Mouse (Mus musculus): ENCODE measurements at regions not wholly inside any gene's neighbourhood (a gene's known extent, or its start where the extent isn't known, plus 50 kb on each side); places are given as distances from the start of the nearest gene placed in this dataset.

DNA sequence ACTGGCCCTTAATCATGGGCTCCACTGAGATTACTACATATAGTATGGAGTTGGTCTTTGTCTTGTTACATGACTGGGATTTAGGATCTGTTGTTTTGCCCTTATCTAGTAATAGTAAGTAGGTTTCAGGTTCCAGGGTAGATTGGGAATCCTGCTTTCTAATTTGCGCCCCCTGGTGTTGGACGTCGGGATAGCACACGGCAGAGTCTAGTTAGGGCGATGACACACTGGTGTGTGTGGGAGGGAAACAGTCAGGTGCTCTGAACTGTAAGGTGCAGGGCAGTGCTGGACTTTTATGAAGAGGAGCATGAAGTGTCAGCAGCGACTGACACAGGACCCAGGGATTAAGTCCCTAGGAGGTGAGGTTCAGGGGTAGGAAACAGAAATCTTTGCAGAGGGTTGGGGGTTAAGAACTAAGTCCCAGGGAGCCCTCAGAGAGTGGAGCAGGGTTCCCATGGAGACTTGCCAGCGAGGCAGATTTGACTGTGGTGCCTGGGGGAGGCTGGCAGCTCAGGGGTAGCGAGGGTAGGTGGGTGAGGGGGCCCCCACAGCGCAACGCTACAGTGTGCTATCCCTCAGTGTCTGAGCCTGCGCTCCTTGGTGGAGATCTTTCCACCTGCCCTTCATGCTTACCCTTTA is 189.2 kb downstream of the Med10 start:
- Histone ChIP-seq H3K27ac (ENCODE audit: insufficient read depth, low read length) (no peak overlapping the region), H3K4me1 (ENCODE audit: control insufficient read depth, insufficient read depth, low read length) (0 out of 2 replicates have a peak, but pooled peaks cover 2% of the 10 kb centered on the region), H3K4me3 (ENCODE audit: insufficient read depth, low read length) (peak overlapping the region; percentile 10)
- TF ChIP-seq CTCF (IDR thresholded peaks at IDR 0.05; ENCODE audit: extremely low read depth, insufficient read depth, low read length) (peak; percentile 78), POLR2A (IDR thresholded peaks at IDR 0.05; ENCODE audit: extremely low read depth, insufficient read depth, low read length) (no peak)

DNA sequence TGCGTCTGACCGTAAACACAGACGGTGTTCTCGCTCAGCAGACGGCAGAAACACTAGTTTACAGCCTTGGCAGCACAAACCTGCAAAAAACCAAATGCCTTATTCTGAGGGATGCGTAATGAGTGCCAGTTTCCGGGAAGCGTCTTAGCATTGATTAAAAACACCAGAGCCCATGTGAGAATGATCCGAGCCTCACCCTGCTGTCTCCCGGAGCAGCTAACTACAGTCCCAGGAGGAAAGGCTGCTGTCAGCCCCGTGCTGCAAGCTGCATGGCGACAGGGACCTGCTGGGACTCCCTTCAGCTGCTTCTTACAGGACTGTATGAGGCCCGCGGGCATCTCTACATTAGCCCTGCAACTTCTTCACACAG is 189.7 kb downstream of the Med10 start:
- Histone ChIP-seq H3K4me1 (ENCODE audit: control insufficient read depth, insufficient read depth, low read length) (0 out of 2 replicates have a peak, but pooled peaks cover 2% of the 10 kb centered on the region), H3K27ac (ENCODE audit: insufficient read depth, low read length) (no peak overlapping the region), H3K4me3 (ENCODE audit: insufficient read depth, low read length) (peak overlapping the region; percentile 10)
- TF ChIP-seq POLR2A (IDR thresholded peaks at IDR 0.05; ENCODE audit: extremely low read depth, insufficient read depth, low read length) = no peak
- TF ChIP-seq CTCF (IDR thresholded peaks at IDR 0.05; ENCODE audit: extremely low read depth, insufficient read depth, low read length) = no peak

DNA sequence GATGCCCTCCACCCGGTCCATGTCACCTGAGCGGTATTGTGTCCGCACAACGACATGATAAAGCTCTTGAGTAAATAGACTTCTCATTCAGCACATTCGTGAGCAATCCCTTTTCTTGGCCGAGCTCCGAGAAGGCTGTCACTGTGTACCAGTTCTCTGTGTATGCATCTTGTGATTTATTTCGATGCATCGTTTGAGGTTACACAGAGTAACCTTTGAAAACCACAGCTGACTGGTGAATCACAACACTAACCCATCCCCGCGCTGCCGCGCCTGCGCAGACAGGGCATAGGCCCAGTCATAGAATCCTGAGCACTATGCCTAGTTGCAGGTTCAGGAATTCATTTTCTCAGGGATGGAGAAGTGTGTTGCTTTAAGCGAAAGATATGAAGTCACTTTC is 201.4 kb downstream of the Med10 start:
- H3K4me3 ChIP-seq (ENCODE audit: insufficient read depth, low read length) = no peak overlapping the region
- no peaks in the 10 kb centered on the region for H3K4me1 ChIP-seq (ENCODE audit: control insufficient read depth, insufficient read depth, low read length)
- TF ChIP-seq CTCF (IDR thresholded peaks at IDR 0.05; ENCODE audit: extremely low read depth, insufficient read depth, low read length) (no peak), POLR2A (IDR thresholded peaks at IDR 0.05; ENCODE audit: extremely low read depth, insufficient read depth, low read length) (no peak)
- H3K27ac ChIP-seq (ENCODE audit: insufficient read depth, low read length) = no peak overlapping the region

DNA sequence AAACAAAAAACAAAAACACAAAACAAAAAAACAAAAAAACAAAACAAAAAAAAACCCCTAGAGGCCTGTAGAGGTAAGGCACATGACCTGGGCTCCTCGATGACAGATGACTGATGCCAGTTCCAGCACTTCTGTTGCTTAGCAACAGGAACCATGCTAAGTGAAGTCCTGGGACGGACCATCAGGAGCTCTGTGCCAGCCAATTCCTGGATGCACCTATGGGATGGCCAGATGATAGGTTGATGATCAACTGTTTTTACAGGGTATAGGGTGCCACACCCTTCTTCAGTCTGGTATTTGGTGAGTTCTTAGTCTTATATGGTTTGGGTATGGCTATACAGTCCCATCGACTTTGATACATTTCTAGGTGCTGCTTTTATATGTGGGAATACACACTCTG is 209.9 kb downstream of the Med10 start:
- Histone ChIP-seq H3K27ac (ENCODE audit: insufficient read depth, low read length) (no peak overlapping the region), H3K4me3 (ENCODE audit: insufficient read depth, low read length) (no peak overlapping the region), H3K4me1 (ENCODE audit: control insufficient read depth, insufficient read depth, low read length) (no peaks in the 10 kb centered on the region)
- TF ChIP-seq CTCF (IDR thresholded peaks at IDR 0.05; ENCODE audit: extremely low read depth, insufficient read depth, low read length) (no peak), POLR2A (IDR thresholded peaks at IDR 0.05; ENCODE audit: extremely low read depth, insufficient read depth, low read length) (no peak)

DNA sequence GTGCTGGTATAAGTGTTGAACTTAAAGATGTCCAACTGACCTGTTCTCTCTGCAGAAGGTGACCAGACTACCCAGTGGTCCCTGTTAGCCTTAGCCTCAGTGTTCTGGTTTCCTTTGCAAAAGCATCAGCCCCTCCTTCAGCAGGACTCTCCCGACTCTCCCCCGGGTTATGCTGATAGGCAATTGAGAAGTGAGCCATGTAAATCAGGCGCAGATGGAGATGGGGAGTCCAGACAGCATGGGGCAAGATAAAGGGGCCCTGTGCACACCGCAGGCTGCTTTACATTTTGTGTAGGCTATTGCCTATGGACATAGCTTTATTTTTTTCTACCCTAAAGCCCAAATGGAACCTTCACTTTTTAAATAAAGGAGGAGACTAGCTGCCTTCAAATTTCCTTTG is 213.0 kb downstream of the Med10 start:
- no peak overlapping the region for H3K4me3 ChIP-seq (ENCODE audit: insufficient read depth, low read length)
- no peaks in the 10 kb centered on the region for H3K4me1 ChIP-seq (ENCODE audit: control insufficient read depth, insufficient read depth, low read length)
- no peak for TF ChIP-seq POLR2A (IDR thresholded peaks at IDR 0.05; ENCODE audit: extremely low read depth, insufficient read depth, low read length)
- no peak for TF ChIP-seq CTCF (IDR thresholded peaks at IDR 0.05; ENCODE audit: extremely low read depth, insufficient read depth, low read length)
- no peak overlapping the region for H3K27ac ChIP-seq (ENCODE audit: insufficient read depth, low read length)

DNA sequence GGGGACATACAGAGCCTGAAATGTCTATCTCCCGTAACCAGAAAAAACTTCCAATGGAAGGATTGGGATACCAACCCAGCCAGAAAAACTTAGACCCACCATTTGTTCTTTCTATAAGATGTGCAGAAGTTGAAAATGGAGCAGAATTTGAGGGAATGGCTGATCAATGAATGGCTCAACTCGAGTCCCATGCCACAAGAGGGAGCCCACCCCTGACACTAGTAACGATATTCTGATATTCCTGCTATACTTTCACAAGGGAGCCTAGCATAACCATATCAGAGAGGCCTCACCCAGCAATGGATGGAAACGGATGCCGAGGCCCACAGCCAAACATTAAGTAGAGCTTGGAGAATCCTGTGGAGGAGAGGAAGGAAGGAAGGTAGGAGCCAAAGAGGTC is 215.3 kb downstream of the Med10 start:
- TF ChIP-seq CTCF (IDR thresholded peaks at IDR 0.05; ENCODE audit: extremely low read depth, insufficient read depth, low read length) = peak; percentile 21; the same call in 1 of the 2 replicates
- TF ChIP-seq POLR2A (IDR thresholded peaks at IDR 0.05; ENCODE audit: extremely low read depth, insufficient read depth, low read length) = no peak
- Histone ChIP-seq H3K27ac (ENCODE audit: insufficient read depth, low read length) (no peak overlapping the region), H3K4me3 (ENCODE audit: insufficient read depth, low read length) (no peak overlapping the region), H3K4me1 (ENCODE audit: control insufficient read depth, insufficient read depth, low read length) (no peaks in the 10 kb centered on the region)

DNA sequence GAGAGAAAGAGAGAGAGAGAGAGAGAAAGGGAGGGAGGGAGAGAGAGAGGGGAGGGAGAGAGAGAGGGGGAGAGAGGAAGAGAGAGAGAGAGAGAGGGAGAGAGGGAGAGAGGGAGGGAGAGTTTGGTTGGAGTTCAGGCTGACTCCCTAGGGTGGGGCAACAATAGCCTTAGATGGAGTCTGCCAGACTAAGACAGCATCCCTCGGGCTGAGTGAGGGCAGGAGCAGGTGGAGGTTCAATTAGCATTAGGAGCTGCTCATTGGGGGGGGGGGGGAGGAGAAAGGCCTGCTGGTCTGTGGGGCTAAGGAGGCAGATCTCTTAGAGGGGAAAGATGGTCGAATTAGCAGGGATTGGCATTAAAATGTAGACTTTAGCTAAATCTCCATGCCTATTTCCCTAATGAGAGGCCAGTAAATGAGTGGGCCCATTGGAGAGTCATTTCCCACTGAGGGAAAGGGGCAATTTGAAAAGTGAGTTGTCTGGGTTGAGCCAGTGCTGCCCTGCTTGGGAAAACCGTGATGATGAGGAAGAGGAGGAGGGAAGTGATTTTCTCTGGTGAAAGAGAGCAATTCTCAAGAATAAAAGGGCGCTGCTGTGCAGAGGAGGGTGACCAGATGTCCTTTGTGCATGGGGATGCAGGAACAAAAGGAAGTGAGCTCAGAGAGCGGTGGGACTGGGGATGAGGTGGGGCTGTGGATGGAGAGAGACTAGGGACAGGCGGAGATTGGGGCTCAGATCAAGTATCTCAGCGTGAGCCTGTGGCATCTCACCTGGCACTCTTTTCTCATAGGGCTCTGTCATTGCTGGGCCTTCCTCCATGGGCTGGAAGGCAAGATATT is 218.0 kb downstream of the Med10 start:
- Histone ChIP-seq H3K4me1 (ENCODE audit: control insufficient read depth, insufficient read depth, low read length) (no peaks in the 10 kb centered on the region), H3K4me3 (ENCODE audit: insufficient read depth, low read length) (no peak overlapping the region), H3K27ac (ENCODE audit: insufficient read depth, low read length) (no peak overlapping the region)
- no peak for TF ChIP-seq POLR2A (IDR thresholded peaks at IDR 0.05; ENCODE audit: extremely low read depth, insufficient read depth, low read length)
- TF ChIP-seq CTCF (IDR thresholded peaks at IDR 0.05; ENCODE audit: extremely low read depth, insufficient read depth, low read length) = no peak

DNA sequence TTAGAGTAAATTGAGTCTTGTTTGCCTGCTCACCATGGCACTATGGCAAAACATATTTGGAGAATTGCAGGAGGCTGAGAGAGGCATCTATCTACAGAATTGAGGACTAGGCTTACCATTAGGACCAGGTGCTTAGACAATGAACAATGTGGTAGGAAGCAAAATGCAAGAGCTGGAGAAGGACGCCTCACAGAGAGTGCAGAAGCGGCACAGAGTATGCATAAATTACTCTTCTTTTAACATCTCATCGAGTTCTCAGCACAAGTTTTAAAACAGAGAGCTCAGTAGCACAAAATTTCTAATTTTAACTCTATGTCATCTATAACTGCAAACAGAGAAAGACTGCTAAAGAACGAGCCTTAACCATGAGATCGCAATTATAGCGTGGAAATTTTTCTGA is 231.1 kb downstream of the Med10 start:
- no peak for TF ChIP-seq CTCF (IDR thresholded peaks at IDR 0.05; ENCODE audit: extremely low read depth, insufficient read depth, low read length)
- TF ChIP-seq POLR2A (IDR thresholded peaks at IDR 0.05; ENCODE audit: extremely low read depth, insufficient read depth, low read length) = no peak
- no peaks in the 10 kb centered on the region; the same call in 1 of the 2 replicates for H3K4me1 ChIP-seq (ENCODE audit: control insufficient read depth, insufficient read depth, low read length)
- H3K4me3 ChIP-seq (ENCODE audit: insufficient read depth, low read length) = no peak overlapping the region
- H3K27ac ChIP-seq (ENCODE audit: insufficient read depth, low read length) = no peak overlapping the region

DNA sequence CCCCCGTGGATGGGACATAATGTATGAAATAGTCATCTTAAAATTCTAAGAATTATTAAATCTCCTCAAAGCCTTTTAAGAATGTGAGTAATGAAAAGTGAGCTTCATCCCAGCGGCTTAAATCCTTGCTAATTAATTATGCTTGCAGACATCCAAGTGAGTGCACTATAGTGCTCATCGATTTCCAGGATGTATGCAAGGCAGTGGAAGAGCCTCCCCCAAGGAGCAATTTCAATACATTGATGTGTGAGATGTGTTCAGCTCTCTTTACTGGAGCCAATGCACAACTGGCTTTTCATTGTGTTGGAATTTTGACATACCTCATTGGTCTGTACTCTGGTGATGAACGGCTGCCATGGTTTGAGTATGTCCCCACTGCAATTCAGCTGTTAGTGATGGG is 231.6 kb downstream of the Med10 start:
- TF ChIP-seq POLR2A (IDR thresholded peaks at IDR 0.05; ENCODE audit: extremely low read depth, insufficient read depth, low read length) (no peak), CTCF (IDR thresholded peaks at IDR 0.05; ENCODE audit: extremely low read depth, insufficient read depth, low read length) (no peak)
- Histone ChIP-seq H3K4me3 (ENCODE audit: insufficient read depth, low read length) (no peak overlapping the region), H3K27ac (ENCODE audit: insufficient read depth, low read length) (no peak overlapping the region), H3K4me1 (ENCODE audit: control insufficient read depth, insufficient read depth, low read length) (no peaks in the 10 kb centered on the region; the same call in 1 of the 2 replicates)

Data from cortical plate, adult 2 months (tissue).